Comparison of ENCODE assay signal across 1 mouse cellular context in the genomic region with DNA sequence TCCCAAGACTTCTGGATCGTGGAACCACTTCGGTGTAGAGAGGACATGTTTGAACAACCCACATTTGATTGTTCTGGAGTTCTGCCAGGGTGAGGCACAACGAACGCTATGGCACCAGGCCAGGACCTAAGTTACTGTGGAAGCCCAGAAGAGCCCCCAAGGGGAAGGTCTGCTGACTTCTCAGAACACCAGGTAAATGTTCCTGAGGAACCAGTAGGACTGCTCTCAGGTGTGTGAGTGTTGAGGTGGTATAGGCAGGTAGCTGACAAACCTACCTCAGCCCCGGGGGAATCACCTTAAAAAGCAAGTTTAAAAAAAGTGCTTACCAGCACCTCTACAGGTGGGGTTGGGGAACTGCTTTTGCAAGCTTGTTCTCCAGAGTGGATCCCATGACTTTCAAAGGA.
TF ChIP-seq lines count a peak whose summit lies in the region.

No protein-coding gene starts in this region.

TF ChIP-seq in CH12.LX, 34 proteins besides CTCF, POLR2A, EP300 and RAD21 (continued from another document):
- TF ChIP-seq HCFC1 (IDR thresholded peaks at IDR 0.05; ENCODE audit: low read depth, low read length) (no peak), MEF2A (IDR thresholded peaks at IDR 0.05; ENCODE audit: borderline replicate concordance, low read depth, low read length) (no peak)
